Mouse (Mus musculus) intestine, embryonic 14.5 days (tissue): Measurements from ENCODE around the gene Bpifb4. TPM values are rescaled to one million over a fixed set of nuclear protein-coding genes. Genes with fewer than 3 reads are reported as not detected.

ENCODE experiments used
- ATAC-seq: fragments of 200-750 bp; cut with Nextera tagmentation; replicated peaks from 2 replicates; pipeline ENCODE4 v1.8.0; 2017; ENCODE audit warnings: low read depth, moderate number of reproducible peaks, moderate TSS enrichment, moderate library complexity; ENCODE audit not compliant: low FRiP score, low TSS enrichment
- DNase-seq: peaks from one replicate; pipeline ENCODE4 v3.0.0-alpha.2; 2018; ENCODE audit warnings: low spot score
- H3K27ac ChIP-seq: fragments of 300-500 bp; sonication (generic); 2 replicates; pipeline ENCODE4 v1.5.1; 2014; ENCODE audit warnings: low read depth, mild to moderate bottlenecking, control low read depth
- H3K27me3 ChIP-seq: fragments of 300-500 bp; sonication (generic); replicated peaks from 2 replicates; pipeline ENCODE4 v1.6.1; 2014; ENCODE audit warnings: low read length, control low read depth; ENCODE audit not compliant: control insufficient read depth, insufficient read depth
- H3K36me3 ChIP-seq: fragments of 300-500 bp; sonication (generic); 2 replicates; pipeline ENCODE4 v1.6.1; 2014; ENCODE audit warnings: low read length, control low read depth; ENCODE audit not compliant: control insufficient read depth, insufficient read depth
- H3K4me1 ChIP-seq: fragments of 300-500 bp; sonication (generic); replicated peaks from 2 replicates; pipeline ENCODE4 v1.6.1; 2014; ENCODE audit warnings: low read length, control low read depth, mixed read lengths; ENCODE audit not compliant: control insufficient read depth, insufficient read depth
- H3K4me2 ChIP-seq: fragments of 300-500 bp; sonication (generic); 2 replicates; pipeline ENCODE4 v1.6.1; 2014; ENCODE audit warnings: low read length
- H3K4me3 ChIP-seq: fragments of 300-500 bp; sonication (generic); 2 replicates; pipeline ENCODE4 v1.5.1; 2014; ENCODE audit warnings: low read depth, low read length, control low read depth, mixed read lengths
- H3K9ac ChIP-seq: fragments of 300-500 bp; sonication (generic); 2 replicates; pipeline ENCODE4 v1.6.1; 2014; ENCODE audit warnings: mild to moderate bottlenecking, low read length
- H3K9me3 ChIP-seq: fragments of 300-500 bp; sonication (generic); 2 replicates; pipeline ENCODE4 v1.6.1; 2016; ENCODE audit warnings: low read length, control low read depth; ENCODE audit not compliant: control insufficient read depth
- WGBS: fragments of 180-500 bp; shearing (Covaris S2); extraction: QIAGEN DNeasy Blood & Tissue Kit; methylation state at CpG from one replicate; pipeline ENCODE4 v1.1.7; 2014; 5-methylcytosine and 5-hydroxymethylcytosine counted together
- polyA plus RNA-seq: library from polyadenylated mRNA; unstranded; fragments of >200 nt; fragmentation: Nextera tagmentation; extraction: Ambion mirVana; gene quantifications from 2 replicates; pipeline ENCODE4 v1.2.1, GENCODE M21; 2014

The Bpifb4 gene
- polyA plus RNA-seq, 1 experiment from 2014 or later = not detected

DNA sequence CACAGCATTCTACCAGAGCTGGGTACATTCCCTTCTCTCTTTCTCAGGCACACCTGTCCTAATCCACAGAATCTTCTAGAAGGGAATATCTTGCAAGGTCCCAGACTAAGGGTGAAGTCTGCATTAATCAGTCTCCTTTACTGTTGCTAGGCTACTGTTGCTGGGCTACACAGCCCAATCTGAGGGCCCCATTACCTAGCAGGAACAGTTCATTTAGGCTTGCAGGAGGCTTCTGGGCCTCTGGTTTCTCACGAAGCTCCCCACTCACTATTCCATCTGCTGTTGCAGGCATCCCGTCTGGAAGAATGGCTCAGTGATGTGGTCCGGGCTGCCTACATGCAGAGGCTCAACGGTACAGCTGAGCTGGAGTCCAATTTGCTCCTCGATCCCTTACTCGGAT, 6.9 kb upstream of the Bpifb4 start:
- Histone ChIP-seq H3K9me3 (no peaks in the 10 kb centered on the region), H3K27me3 (no peaks in the 10 kb centered on the region), H3K4me3 (no peak overlapping the region), H3K9ac (no peak overlapping the region), H3K4me1 (no peaks in the 10 kb centered on the region), H3K4me2 (no peak overlapping the region), H3K27ac (no peak overlapping the region), H3K36me3 (no peaks in the 10 kb centered on the region)
- 74% methylated on average over 6 of the region's 6 CpGs for WGBS
- ATAC-seq (no peak), DNase-seq (no peak)

DNA sequence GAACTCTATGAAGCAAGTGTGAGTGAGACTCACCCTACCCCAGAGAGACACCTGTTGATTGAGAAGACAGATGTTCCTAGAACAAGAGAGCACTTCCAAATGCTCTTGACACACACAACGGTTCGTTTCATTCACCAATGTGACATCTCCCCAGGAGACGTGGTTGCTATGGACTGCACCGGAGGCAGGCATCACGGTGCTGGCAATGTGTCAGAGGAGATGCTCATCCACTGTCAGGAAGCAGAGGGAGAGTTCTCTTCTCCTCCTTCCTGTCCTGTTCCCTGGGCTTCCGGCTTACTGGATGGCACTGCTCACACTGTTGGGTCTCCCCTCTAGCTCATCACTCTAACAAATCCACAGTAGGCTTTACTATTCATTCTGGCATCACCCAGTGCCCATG, 4.7 kb upstream of the Bpifb4 start:
- no peak for ATAC-seq
- no peak overlapping the region for H3K4me2 ChIP-seq

DNA sequence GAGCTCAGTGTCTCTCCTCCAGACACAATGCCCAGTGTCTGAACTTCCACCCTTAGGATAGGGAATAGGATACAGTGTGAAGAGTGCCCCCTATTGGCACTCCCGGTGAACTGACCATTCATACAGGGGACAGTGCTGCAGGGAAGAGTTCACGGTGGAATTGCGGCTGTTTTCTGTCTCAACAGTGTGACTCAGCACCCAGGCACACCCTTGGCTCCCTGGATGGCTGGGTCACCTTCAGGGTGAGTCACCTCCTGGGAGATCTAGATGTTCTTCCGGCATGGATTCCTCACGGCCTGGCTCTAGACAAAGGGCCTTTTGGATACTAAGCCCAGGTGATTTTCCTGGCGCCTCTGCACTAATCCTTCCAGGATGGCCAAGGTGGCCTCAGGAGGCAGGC, 2.7 kb upstream of the Bpifb4 start:
- WGBS = 83% methylated on average over 6 of the region's 6 CpGs
- DNase-seq (no peak), ATAC-seq (no peak)
- no peak overlapping the region for H3K9ac ChIP-seq
- H3K4me3 ChIP-seq = no peak overlapping the region
- H3K27ac ChIP-seq = no peak overlapping the region
- no peaks in the 10 kb centered on the region for H3K9me3 ChIP-seq
- H3K4me1 ChIP-seq = no peaks in the 10 kb centered on the region
- no peak overlapping the region for H3K4me2 ChIP-seq
- no peaks in the 10 kb centered on the region for H3K36me3 ChIP-seq
- no peaks in the 10 kb centered on the region for H3K27me3 ChIP-seq

More for the DNA sequence above, 4.7 kb upstream of the Bpifb4 start:
- no peak overlapping the region for H3K4me3 ChIP-seq
- DNase-seq = no peak
- H3K9ac ChIP-seq = no peak overlapping the region
- H3K27me3 ChIP-seq = no peaks in the 10 kb centered on the region
- WGBS = 72% methylated on average over 6 of the region's 6 CpGs
- H3K27ac ChIP-seq = no peak overlapping the region
- H3K4me1 ChIP-seq = no peaks in the 10 kb centered on the region
- no peaks in the 10 kb centered on the region for H3K36me3 ChIP-seq
- H3K9me3 ChIP-seq = no peaks in the 10 kb centered on the region

DNA sequence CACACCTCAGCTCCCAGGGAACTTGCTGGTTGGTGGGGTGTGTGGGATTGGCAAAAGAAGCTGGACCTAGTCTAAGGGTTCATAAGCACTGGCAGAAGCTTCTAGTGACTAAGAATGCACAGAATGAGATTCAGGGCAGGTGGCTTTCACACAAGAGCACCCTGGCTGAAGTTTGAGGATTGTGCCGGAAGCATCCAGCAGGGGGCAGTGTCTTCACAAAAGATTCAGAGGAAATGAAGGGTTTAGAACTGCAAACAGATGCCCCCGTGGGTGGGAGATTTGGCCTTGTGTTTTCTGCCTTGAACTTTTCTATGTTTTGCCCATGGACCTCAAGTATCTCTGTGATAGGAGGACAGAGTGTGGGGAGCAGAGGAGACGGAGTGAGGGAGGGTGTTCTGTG, 5.5 kb downstream of the Bpifb4 start:
- Histone ChIP-seq H3K4me2 (no peak overlapping the region), H3K4me1 (no peaks in the 10 kb centered on the region), H3K27ac (no peak overlapping the region), H3K27me3 (no peaks in the 10 kb centered on the region), H3K4me3 (no peak overlapping the region), H3K36me3 (no peaks in the 10 kb centered on the region), H3K9ac (no peak overlapping the region), H3K9me3 (no peaks in the 10 kb centered on the region)
- DNase-seq = peak; percentile 81
- WGBS = 32% methylated on average over 3 of the region's 3 CpGs
- ATAC-seq = no peak

DNA sequence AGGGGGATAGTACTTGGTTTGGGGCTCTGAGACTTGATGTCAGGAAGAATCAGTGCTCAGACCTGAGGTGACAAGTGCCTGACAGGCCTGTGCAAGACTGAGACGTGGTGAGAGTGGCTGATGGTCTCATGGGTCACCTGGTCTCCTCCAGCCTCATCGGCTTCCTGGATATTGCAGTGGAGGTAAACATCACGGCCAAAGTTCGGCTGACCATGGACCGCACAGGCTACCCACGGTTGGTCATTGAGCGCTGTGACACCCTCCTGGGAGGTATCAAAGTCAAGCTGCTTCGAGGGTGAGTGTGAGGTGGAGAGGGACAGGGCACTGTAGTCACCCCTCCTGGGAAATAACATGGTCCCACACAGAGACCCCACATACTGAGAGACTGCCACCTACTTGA, 6.6 kb downstream of the Bpifb4 start:
- no peak overlapping the region for H3K4me2 ChIP-seq
- H3K27me3 ChIP-seq = no peaks in the 10 kb centered on the region
- no peak overlapping the region for H3K9ac ChIP-seq
- H3K36me3 ChIP-seq = no peaks in the 10 kb centered on the region
- no peak for ATAC-seq
- no peak overlapping the region for H3K27ac ChIP-seq
- 77% methylated on average over 8 of the region's 8 CpGs for WGBS
- DNase-seq = no peak
- no peak overlapping the region for H3K4me3 ChIP-seq
- H3K9me3 ChIP-seq = no peaks in the 10 kb centered on the region
- H3K4me1 ChIP-seq = no peaks in the 10 kb centered on the region

DNA sequence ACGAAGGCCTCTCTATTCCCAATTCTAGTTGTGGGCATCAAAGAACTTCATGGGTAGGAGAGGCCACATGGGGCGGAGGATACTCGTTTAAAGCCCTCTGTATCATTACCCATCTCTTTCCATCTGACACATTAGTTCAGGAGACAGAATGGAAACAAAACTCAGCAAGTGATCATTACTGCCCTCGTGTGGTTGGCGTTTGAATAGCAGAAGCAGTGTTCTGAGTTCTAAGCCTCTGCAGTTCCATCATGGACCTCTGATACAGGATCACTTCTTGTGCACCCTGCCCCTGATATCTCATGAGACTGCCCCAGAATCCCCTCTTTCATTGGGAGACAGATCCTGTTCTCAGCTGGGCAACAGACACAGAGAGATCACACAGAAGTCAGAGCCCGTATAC, 14.9 kb downstream of the Bpifb4 start:
- 26% methylated on average over 6 of the region's 6 CpGs for WGBS
- Histone ChIP-seq H3K9me3 (no peaks in the 10 kb centered on the region), H3K9ac (no peak overlapping the region), H3K4me2 (no peak overlapping the region), H3K4me3 (no peak overlapping the region), H3K36me3 (no peaks in the 10 kb centered on the region), H3K4me1 (no peaks in the 10 kb centered on the region), H3K27me3 (no peaks in the 10 kb centered on the region), H3K27ac (no peak overlapping the region)
- ATAC-seq = no peak
- DNase-seq = peak; percentile 83

DNA sequence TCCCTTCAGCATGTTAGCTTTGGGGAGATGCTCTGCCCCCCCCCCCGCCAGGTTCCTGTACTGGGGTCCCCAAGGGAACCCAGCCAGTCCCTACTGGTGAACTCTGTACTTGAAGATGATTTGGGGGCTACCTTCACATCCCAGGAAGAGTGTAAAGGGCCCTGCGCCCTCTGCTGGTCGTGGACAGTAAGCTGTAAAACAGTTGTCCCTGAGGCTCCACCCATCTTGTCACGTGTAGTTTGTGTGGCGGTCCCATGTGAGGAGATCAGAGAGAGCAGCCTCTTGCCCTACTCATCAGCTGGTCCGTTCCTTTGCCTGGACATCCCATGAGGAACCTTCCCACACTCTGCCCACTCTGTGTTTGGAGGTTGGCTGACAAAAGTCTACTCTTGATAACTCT, 15.8 kb downstream of the Bpifb4 start:
- Histone ChIP-seq H3K27me3 (no peaks in the 10 kb centered on the region), H3K9me3 (no peaks in the 10 kb centered on the region), H3K4me1 (no peaks in the 10 kb centered on the region), H3K4me3 (no peak overlapping the region), H3K27ac (no peak overlapping the region), H3K36me3 (no peaks in the 10 kb centered on the region), H3K4me2 (peak overlapping the region; percentile 9), H3K9ac (no peak overlapping the region)
- no peak for ATAC-seq
- DNase-seq = peak; percentile 71
- 6% methylated on average over 6 of the region's 6 CpGs for WGBS

- Histone ChIP-seq H3K4me3 (no peak overlapping the region), H3K27me3 (no peaks in the 10 kb centered on the region), H3K36me3 (no peaks in the 10 kb centered on the region), H3K9me3 (no peaks in the 10 kb centered on the region), H3K4me1 (no peaks in the 10 kb centered on the region), H3K4me2 (no peak overlapping the region), H3K9ac (no peak overlapping the region), H3K27ac (no peak overlapping the region)
- DNase-seq = no peak
- no peak for ATAC-seq
- WGBS = 68% methylated on average over 4 of the region's 4 CpGs
Measured at GRCm38 (mm10) chr2:153962821-153963331, 24.9 kb downstream of the Bpifb4 start.

- H3K9ac ChIP-seq = no peak overlapping the region
- WGBS = 84% methylated on average over 1 of the region's 1 CpGs
- H3K27me3 ChIP-seq = no peaks in the 10 kb centered on the region
- H3K27ac ChIP-seq = no peak overlapping the region
- H3K4me3 ChIP-seq = no peak overlapping the region
- no peak overlapping the region for H3K4me2 ChIP-seq
- no peaks in the 10 kb centered on the region for H3K9me3 ChIP-seq
- no peaks in the 10 kb centered on the region for H3K36me3 ChIP-seq
- ATAC-seq (no peak), DNase-seq (no peak)
- no peaks in the 10 kb centered on the region for H3K4me1 ChIP-seq
Measured at GRCm38 (mm10) chr2:153963334-153963733, 25.3 kb downstream of the Bpifb4 start.
